Mouse (Mus musculus): ENCODE measurements at regions not wholly inside any gene's neighbourhood (a gene's known extent, or its start where the extent isn't known, plus 50 kb on each side); places are given as distances from the start of the nearest gene placed in this dataset.

- Histone ChIP-seq H3K9me3 (replicated peaks; ENCODE audit: low read length) (no peaks in the 10 kb centered on the region), H3K4me2 (ENCODE audit: low read length) (no peak overlapping the region), H3K4me1 (replicated peaks; ENCODE audit: insufficient read depth, low read length) (no peaks in the 10 kb centered on the region), H3K36me3 (ENCODE audit: insufficient read depth, low read length) (no peaks in the 10 kb centered on the region), H3K9ac (ENCODE audit: low read depth, low read length) (no peak overlapping the region), H3K4me3 (replicated peaks; ENCODE audit: low read depth, low read length) (no peak overlapping the region), H3K27me3 (ENCODE audit: insufficient read depth, low read length) (no peaks in the 10 kb centered on the region), H3K27ac (no peak overlapping the region)
- WGBS: 48% methylated on average over 9 of the region's 9 CpGs
- DNase-seq (ENCODE audit: low spot score): no peak
- TF ChIP-seq CTCF (IDR thresholded peaks at IDR 0.05; ENCODE audit: low read depth): no peak
- no peak for ATAC-seq (replicated peaks; ENCODE audit: low FRiP score, low read depth)
Observed at GRCm38 (mm10) chr3:38820787-38821186, 66.0 kb upstream of the Fat4 start.

- no peaks in the 10 kb centered on the region for H3K27me3 ChIP-seq (ENCODE audit: insufficient read depth, low read length)
- H3K27ac ChIP-seq: no peak overlapping the region
- H3K4me2 ChIP-seq (ENCODE audit: low read length): no peak overlapping the region
- H3K4me3 ChIP-seq (replicated peaks; ENCODE audit: low read depth, low read length): no peak overlapping the region
- no peak for ATAC-seq (replicated peaks; ENCODE audit: low FRiP score, low read depth)
- WGBS: 92% methylated on average over 7 of the region's 7 CpGs
- H3K9ac ChIP-seq (ENCODE audit: low read depth, low read length): no peak overlapping the region
- no peaks in the 10 kb centered on the region for H3K36me3 ChIP-seq (ENCODE audit: insufficient read depth, low read length)
- H3K9me3 ChIP-seq (replicated peaks; ENCODE audit: low read length): no peaks in the 10 kb centered on the region
- DNase-seq (ENCODE audit: low spot score): no peak
- TF ChIP-seq CTCF (IDR thresholded peaks at IDR 0.05; ENCODE audit: low read depth): no peak
- H3K4me1 ChIP-seq (replicated peaks; ENCODE audit: insufficient read depth, low read length): no peaks in the 10 kb centered on the region
Observed at GRCm38 (mm10) chr3:38820315-38820714, 66.4 kb upstream of the Fat4 start.

DNA sequence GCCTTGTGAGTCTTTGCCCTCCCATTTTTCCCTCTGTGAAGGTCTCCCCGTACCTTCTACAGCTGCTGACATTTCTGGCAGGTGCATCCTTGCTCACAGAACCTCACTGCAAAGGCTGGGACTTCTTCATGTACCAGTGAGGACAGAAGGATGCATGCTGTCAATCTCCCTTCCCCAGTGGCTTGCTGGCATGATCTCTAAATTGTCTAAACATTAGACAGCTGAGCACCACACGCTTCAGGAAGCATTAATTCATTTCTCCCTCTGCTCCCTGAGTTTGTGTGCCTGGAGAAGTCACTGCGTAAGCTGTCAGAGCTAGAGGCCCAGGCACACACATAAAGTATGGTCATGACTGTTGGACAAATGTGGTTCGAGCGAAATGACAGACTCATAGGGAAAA lies 69.1 kb upstream of the Fat4 start:
- Histone ChIP-seq H3K4me2 (ENCODE audit: low read length) (no peak overlapping the region), H3K36me3 (ENCODE audit: insufficient read depth, low read length) (no peaks in the 10 kb centered on the region), H3K4me1 (replicated peaks; ENCODE audit: insufficient read depth, low read length) (no peaks in the 10 kb centered on the region), H3K27me3 (ENCODE audit: insufficient read depth, low read length) (no peaks in the 10 kb centered on the region), H3K9me3 (replicated peaks; ENCODE audit: low read length) (no peaks in the 10 kb centered on the region), H3K4me3 (replicated peaks; ENCODE audit: low read depth, low read length) (no peak overlapping the region), H3K27ac (no peak overlapping the region), H3K9ac (ENCODE audit: low read depth, low read length) (no peak overlapping the region)
- ATAC-seq (replicated peaks; ENCODE audit: low FRiP score, low read depth): no peak
- TF ChIP-seq CTCF (IDR thresholded peaks at IDR 0.05; ENCODE audit: low read depth): no peak
- 71% methylated on average over 5 of the region's 5 CpGs for WGBS
- DNase-seq (ENCODE audit: low spot score): no peak

DNA sequence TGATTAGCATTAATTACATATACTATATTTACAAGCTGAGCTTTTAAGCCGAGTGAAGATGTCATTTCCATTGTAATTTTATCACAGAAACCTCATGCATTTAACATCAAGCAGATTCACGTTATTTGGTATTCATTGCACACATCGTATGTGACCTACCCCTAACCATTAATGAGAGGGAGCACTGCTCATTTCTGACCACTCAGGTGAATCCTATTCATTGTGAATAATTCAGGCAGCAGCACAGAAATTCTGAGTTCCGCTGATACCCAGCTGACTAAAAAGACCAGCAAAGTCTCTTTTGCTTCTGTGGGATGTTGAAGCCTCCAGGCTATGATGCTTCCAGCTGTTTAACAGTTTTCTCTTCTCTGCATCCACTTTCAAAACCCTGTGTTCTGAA lies 74.3 kb upstream of the Fat4 start:
- Histone ChIP-seq H3K4me2 (ENCODE audit: low read length) (no peak overlapping the region), H3K4me1 (replicated peaks; ENCODE audit: insufficient read depth, low read length) (no peaks in the 10 kb centered on the region), H3K9me3 (replicated peaks; ENCODE audit: low read length) (no peaks in the 10 kb centered on the region), H3K4me3 (replicated peaks; ENCODE audit: low read depth, low read length) (no peak overlapping the region), H3K36me3 (ENCODE audit: insufficient read depth, low read length) (no peaks in the 10 kb centered on the region), H3K27ac (no peak overlapping the region), H3K27me3 (ENCODE audit: insufficient read depth, low read length) (no peaks in the 10 kb centered on the region), H3K9ac (ENCODE audit: low read depth, low read length) (no peak overlapping the region)
- 66% methylated on average over 4 of the region's 4 CpGs for WGBS
- DNase-seq (ENCODE audit: low spot score) (no peak), ATAC-seq (replicated peaks; ENCODE audit: low FRiP score, low read depth) (no peak)
- no peak for TF ChIP-seq CTCF (IDR thresholded peaks at IDR 0.05; ENCODE audit: low read depth)

GRCm38 (mm10) chr3:38811635-38812034 lies 75.1 kb upstream of the Fat4 start:
- H3K9me3 ChIP-seq (replicated peaks; ENCODE audit: low read length): no peaks in the 10 kb centered on the region
- H3K4me1 ChIP-seq (replicated peaks; ENCODE audit: insufficient read depth, low read length): no peaks in the 10 kb centered on the region
- H3K36me3 ChIP-seq (ENCODE audit: insufficient read depth, low read length): no peaks in the 10 kb centered on the region
- DNase-seq (ENCODE audit: low spot score) (no peak), ATAC-seq (replicated peaks; ENCODE audit: low FRiP score, low read depth) (no peak)
- H3K27ac ChIP-seq: no peak overlapping the region
- no peak overlapping the region for H3K4me2 ChIP-seq (ENCODE audit: low read length)
- 92% methylated on average over 8 of the region's 8 CpGs for WGBS
- H3K9ac ChIP-seq (ENCODE audit: low read depth, low read length): no peak overlapping the region
- no peak overlapping the region for H3K4me3 ChIP-seq (replicated peaks; ENCODE audit: low read depth, low read length)
- peak; percentile 23; the same call in 1 of the 2 replicates for TF ChIP-seq CTCF (IDR thresholded peaks at IDR 0.05; ENCODE audit: low read depth)
- H3K27me3 ChIP-seq (ENCODE audit: insufficient read depth, low read length): no peaks in the 10 kb centered on the region

DNA sequence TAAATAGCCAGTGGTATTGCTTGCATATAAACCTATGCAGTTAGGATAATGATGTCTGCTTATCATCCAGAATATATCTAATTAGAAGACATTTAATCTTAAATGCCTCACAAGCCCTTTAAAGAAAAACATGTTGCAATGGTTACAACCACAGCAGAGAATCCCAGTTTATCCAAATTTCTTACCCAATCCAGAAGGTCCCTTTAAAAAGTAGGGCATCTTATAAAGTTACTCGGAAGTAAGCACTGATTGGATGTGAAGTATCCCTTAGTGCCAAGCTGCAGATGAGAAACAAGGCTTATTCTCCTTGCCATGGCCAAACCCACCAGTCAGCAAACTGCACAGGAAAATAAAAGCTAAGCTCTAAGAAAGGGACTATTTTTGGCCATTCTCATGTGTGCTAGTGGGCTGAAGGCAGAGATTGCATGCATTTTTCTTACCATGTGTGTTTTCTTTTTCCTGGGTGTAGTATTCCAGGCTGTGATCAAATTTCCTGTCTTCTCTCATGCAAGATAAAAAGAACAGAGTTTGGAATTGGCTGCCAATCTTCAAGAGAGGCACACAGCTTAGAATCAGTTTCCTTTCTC lies 80.2 kb upstream of the Fat4 start:
- TF ChIP-seq CTCF (IDR thresholded peaks at IDR 0.05; ENCODE audit: low read depth): no peak
- 64% methylated on average over 1 of the region's 1 CpGs for WGBS
- no peaks in the 10 kb centered on the region for H3K27me3 ChIP-seq (ENCODE audit: insufficient read depth, low read length)
- H3K36me3 ChIP-seq (ENCODE audit: insufficient read depth, low read length): no peaks in the 10 kb centered on the region
- DNase-seq (ENCODE audit: low spot score) (peak; percentile 17), ATAC-seq (replicated peaks; ENCODE audit: low FRiP score, low read depth) (no peak)
- H3K4me2 ChIP-seq (ENCODE audit: low read length): no peak overlapping the region
- H3K9me3 ChIP-seq (replicated peaks; ENCODE audit: low read length): no peaks in the 10 kb centered on the region
- no peak overlapping the region for H3K27ac ChIP-seq
- H3K4me1 ChIP-seq (replicated peaks; ENCODE audit: insufficient read depth, low read length): no peaks in the 10 kb centered on the region
- no peak overlapping the region for H3K9ac ChIP-seq (ENCODE audit: low read depth, low read length)
- H3K4me3 ChIP-seq (replicated peaks; ENCODE audit: low read depth, low read length): no peak overlapping the region

- DNase-seq (ENCODE audit: low spot score): no peak
- no peaks in the 10 kb centered on the region for H3K4me1 ChIP-seq (replicated peaks; ENCODE audit: insufficient read depth, low read length)
- ATAC-seq (replicated peaks; ENCODE audit: low FRiP score, low read depth): no peak
Observed at GRCm38 (mm10) chr3:38806036-38806435, 80.7 kb upstream of the Fat4 start.

More at GRCm38 (mm10) chr3:38806036-38806435, 80.7 kb upstream of the Fat4 start:
- H3K36me3 ChIP-seq (ENCODE audit: insufficient read depth, low read length): no peaks in the 10 kb centered on the region
- no peak overlapping the region for H3K4me3 ChIP-seq (replicated peaks; ENCODE audit: low read depth, low read length)
- H3K4me2 ChIP-seq (ENCODE audit: low read length): no peak overlapping the region
- H3K9me3 ChIP-seq (replicated peaks; ENCODE audit: low read length): no peaks in the 10 kb centered on the region
- no peak overlapping the region for H3K27ac ChIP-seq
- no peak for TF ChIP-seq CTCF (IDR thresholded peaks at IDR 0.05; ENCODE audit: low read depth)
- no peaks in the 10 kb centered on the region for H3K27me3 ChIP-seq (ENCODE audit: insufficient read depth, low read length)
- 63% methylated on average over 5 of the region's 5 CpGs for WGBS
- no peak overlapping the region for H3K9ac ChIP-seq (ENCODE audit: low read depth, low read length)

Measured in kidney, postnatal 0 days (tissue).